Mouse (Mus musculus) yolk sac, embryonic 10.5 days (tissue): Measurements from ENCODE around the gene 1110051M20Rik.
"Not testable (repeated sequence)": the region's sequence is repeated elsewhere in the genome, so short reads cannot be mapped to it uniquely, and the experiment has no call there.

Experiments used
- DNase-seq: peaks from one replicate; pipeline ENCODE4 v3.0.0-alpha.2; 2017; ENCODE audit warnings: low spot score

Gene 1110051M20Rik

DNA sequence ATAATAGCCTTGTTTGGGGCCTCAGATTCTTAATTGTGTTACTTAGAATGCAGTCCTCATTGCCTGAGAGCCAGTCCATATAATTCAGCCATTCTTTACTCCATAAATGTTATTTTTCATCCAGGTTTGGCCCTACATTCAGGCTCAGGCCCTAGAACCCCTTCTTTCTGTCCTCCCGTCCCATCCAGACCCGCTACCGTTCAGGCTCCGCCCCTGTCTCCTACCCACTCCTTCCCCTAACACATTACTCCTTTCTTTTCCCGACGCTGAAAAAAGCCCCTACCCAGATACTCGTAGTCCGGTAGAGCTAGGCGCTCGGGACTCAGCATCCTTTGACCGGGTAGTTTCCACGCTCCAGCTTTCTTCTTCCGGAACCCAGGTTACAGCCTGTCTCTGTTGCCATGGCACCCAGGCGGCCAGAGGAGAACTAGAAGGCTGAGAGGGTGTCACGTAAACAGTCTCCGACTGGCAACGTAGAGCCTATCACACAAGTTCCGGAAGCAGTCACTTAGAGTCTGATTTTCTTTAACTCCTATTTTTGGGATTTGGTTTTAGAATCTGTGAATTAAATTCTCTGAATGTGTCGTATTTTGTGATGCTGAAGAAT is at the start of gene 1110051M20Rik:
TSS of gene 1110051M20Rik (minus strand) at position 419 of the 607 bp plus-strand sequence.
- DNase-seq: peak; percentile 82

DNA sequence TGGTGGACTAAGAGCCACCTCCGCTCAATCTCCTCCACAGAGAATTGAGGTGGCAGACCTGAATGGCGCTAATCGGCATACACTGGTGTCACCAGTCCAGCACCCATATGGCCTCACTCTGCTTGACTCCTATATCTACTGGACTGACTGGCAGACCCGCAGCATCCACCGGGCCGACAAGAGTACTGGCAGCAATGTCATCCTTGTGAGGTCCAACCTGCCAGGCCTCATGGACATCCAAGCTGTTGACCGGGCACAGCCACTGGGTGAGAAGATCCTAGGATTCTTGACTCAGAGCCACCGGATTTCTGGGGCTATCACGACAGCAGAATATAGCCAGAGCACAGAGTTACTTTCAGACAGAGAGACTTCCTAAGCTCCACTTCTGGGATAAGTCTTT is 49.5 kb upstream of the 1110051M20Rik start:
- DNase-seq: no peak

DNA sequence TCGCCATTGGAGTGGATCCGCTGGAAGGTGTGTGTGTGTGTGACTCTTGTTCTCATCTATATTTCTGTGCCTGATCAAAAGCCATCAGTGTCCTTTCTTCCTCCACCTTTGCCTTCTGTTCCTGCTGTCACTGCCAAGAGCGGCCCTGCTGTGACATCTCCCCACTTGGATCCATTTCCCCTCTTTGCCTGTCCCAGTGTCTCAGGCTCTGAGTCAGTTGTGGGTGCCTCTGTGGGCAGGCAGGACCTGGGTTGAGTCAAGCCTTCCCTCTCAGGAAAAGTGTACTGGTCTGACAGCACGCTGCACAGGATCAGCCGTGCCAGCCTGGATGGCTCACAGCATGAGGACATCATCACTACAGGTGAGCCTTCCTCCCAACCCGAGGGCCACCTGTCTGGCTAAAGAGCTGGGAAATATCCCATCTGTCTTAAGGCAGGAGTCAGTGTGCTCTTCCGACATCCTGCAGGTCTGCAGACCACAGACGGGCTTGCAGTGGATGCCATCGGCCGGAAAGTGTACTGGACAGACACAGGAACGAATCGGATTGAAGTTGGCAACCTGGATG is 47.6 kb upstream of the 1110051M20Rik start:
- no peak for DNase-seq

DNA sequence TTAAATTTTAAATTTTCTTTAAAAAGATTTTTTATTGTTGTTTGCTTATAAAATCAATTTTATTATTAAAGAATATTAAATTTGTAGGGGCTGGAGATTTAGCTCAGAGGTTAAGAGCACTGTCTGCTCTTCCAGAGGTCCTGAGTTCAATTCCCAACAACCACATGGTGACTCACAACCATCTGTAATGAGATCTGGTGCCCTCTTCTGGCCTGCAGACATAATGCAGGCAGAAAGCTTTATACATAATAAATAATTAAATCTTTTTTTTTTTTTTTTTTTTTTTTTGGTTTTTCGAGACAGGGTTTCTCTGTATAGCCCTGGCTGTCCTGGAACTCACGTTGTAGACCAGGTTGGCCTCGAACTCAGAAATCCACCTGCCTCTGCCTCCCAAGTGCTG is 42.8 kb upstream of the 1110051M20Rik start:
- DNase-seq: not testable (repeated sequence)

DNA sequence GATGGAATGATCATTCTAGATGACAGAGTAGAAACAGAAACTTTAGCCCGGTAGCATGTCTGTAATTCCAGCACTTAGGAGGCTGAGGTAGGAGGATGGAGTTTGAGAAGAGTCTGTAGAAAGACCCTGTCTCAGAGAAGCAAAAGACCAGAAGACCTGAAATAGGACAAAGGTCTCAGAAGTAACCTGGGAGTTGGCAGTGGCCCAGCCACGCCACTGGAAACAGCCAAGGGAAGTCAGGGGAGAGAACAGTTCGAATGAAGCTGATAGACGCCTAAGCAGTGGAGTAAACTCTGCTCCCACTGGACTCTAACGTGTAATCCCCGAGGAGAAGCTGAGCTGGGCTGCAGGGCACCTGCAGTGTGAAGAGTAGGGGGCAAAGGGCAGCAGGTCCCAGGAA is 40.8 kb upstream of the 1110051M20Rik start:
- DNase-seq: peak; percentile 42

DNA sequence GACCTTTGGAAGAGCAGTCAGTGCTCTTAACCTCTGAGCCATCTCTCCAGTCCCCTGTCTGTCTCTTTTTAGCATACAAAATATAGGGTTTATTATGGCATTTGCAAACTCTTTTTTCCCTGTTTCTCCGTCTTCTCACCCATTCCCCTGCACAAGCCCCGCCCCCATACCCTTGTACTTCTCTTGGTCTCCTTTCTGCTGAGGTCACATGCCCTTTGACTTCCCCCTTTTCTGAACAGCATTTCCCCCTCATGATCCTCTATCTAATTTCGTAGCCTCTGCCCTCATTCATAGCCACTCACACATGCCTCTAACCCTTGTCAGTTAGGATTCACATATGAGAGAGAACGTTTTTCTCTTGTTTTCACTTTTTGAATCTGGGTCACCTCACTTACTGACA is 40.2 kb upstream of the 1110051M20Rik start:
- DNase-seq: no peak

DNA sequence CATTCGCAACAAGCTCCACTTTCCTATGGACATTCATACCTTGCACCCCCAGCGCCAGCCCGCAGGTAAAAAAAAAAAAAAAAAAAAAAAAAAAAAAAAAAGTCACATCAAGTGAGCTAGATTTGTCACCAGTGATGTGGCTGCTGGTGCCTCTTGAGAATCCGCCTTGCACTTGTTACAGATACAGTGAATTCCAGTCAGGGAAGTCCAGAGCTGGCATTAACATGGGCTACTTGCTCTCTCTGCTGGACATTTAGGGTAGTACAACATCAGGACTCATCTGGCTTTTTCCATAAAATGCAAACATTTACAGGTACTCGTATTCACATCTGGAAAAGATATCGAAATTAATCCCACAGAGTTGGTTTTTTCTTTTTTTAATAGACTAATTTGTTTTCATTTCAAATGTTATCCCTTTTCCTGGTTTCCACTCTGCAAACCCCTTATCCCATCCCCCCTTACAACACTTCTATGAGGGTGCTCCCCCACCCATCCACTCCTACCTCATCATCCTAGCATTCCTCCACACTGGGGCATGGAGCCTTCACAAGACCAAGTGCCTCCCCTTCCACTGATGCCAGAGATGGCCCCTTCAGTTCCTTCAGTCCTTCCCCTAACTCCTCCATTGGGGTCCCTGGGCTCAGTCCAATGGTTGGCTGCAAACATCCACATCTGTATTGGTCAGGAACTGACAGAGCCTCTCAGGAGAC is 36.5 kb upstream of the 1110051M20Rik start:
- DNase-seq: peak; percentile 38

DNA sequence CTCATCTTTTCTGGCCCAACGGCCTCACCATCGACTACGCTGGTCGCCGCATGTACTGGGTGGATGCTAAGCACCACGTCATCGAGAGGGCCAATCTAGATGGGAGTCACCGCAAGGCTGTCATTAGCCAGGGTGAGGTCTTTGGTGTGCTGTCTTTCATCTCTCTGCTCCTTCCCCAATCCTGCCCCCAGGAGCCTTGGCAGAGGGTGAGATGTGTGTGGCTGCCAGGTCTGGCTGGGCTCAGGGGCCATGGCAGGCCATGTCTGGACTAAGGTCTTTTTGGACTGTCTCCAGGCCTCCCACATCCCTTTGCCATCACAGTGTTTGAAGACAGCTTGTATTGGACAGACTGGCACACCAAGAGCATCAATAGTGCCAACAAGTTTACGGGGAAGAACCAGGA is 35.9 kb upstream of the 1110051M20Rik start:
- DNase-seq: no peak

DNA sequence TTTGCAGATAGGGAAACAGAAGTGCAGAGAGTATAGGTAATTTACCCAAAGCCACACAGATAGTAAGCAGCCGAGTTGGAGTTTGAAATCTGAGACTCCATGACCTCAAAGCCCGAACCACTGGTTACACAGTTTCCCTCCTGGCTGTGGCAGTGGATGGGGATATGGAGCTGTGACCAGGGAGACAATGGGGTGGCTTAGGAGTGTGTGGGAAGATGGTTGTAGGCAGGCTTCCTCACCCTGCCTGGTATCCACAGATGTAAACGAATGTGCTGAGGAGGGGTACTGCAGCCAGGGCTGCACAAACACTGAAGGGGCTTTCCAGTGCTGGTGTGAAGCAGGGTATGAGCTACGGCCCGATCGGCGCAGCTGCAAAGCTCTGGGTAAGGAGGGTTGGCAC is 32.3 kb upstream of the 1110051M20Rik start:
- no peak for DNase-seq

DNA sequence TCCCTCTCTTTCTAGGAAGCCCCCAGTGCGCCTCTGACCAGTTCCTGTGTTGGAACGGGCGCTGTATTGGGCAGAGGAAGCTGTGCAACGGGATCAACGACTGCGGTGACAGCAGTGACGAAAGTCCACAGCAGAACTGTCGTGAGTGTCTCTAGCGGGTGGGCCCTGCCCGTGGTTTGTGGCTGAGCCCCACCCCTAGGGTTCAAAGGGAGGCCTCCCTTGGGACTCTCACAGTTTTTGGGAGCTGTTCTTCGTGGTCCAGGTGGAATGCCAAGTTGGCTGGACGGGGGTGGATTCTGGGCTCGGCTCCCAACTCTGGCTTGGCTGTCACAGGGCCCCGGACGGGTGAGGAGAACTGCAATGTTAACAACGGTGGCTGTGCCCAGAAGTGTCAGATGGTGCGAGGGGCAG is 31.8 kb upstream of the 1110051M20Rik start:
- no peak for DNase-seq

DNA sequence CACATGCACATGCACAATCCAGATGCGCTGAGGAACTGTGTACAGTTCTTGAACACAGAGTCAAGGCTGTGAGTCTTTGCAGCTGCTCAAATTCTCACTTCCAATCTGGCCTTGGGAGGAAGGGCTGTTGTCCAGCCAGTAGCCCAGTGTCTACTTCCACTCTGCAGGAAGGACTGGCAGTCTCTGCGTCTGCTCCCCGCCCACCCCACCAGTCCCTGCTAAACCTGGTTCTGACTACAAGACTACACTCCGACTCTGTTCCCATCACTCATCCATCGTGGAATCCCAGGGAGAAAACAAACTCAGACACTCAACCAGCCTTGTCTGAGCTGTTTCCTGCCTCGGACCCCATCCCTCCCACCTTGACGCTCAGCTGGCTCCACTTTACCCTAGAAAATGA is 31.3 kb upstream of the 1110051M20Rik start:
- DNase-seq: no peak

DNA sequence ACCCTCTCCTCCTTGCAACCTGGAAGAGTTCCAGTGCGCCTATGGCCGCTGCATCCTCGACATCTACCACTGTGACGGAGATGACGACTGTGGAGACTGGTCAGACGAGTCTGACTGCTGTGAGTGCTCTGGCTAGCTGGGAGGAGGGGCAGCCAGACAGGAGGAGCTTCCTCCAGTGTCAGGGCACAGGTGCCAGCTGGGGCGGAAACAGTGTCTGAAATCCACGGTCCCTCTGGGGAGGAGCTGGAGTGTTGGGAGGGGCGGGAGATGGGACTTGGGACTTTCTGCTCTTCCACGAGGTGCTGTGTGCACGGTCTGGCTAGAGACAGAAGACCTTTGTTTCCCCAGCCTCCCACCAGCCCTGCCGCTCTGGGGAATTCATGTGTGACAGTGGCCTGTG is 29.9 kb upstream of the 1110051M20Rik start:
- DNase-seq: no peak

DNA sequence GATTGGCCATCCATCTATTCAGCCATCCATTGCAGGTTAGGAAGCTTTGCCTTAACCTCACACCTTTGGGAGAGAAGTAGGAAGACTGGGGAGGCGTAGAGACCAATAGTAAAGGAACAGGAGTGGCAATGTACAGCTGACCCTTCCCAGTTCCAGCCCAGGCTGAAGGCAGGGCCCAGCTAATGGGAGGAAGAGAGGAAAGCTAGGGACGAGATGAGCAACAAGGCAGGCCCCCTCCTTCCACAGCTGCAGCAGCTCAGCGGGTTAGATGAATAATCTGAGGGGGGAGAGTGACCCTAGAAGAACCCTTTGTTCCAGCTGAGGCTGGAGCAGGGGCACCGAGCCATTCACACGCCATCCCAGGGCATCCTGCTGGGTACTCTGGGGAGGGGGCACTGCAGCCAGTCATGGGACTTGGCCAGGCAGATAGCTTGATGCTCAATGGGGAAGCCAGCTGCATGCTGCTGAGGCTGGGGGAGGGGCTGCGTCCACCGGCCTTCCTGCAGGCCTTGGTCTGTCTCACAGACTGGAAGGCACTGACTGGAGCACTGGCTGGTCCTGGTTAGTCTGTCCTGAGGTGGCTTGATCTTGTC is 25.6 kb upstream of the 1110051M20Rik start:
- DNase-seq: no peak

DNA sequence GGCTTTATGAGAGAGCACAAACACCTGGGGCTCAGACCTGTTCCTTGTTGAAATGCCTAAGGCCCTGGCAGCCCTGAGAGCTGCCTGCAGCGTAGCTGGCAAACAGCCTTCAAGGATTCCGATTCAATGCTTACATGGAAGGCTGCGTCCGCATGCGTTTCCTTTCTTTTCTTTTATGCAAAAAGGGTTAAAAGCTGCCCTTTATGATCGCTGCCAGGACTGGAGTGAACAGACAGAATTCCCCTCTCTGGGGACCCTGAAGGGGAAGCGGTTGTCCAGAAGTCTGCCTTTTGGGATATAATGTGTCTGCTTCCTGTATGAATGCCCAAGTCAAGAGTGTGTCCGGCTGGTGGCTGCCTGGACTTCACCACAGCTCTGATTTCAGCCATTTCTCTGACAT is 23.1 kb upstream of the 1110051M20Rik start:
- no peak for DNase-seq

DNA sequence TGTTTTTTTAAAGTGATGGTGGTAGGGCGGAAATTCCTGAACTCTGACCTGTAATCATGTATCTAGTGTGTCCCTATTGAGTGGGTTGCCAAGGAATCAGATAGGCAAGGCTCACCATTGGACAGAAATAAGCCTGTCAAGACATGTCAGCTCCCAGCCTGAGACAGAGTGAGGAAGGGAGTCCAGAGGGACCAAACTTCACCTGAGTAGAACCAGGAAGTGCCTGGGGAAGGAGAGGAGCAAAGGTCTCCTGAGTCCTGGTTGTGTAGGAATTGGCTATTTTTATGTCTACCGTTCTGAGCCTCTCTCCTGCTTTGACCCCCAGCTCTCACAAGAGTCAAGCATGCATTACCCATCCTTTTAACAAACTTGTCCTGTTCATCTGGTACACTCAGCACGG is 21.4 kb upstream of the 1110051M20Rik start:
- DNase-seq: peak; percentile 40

DNA sequence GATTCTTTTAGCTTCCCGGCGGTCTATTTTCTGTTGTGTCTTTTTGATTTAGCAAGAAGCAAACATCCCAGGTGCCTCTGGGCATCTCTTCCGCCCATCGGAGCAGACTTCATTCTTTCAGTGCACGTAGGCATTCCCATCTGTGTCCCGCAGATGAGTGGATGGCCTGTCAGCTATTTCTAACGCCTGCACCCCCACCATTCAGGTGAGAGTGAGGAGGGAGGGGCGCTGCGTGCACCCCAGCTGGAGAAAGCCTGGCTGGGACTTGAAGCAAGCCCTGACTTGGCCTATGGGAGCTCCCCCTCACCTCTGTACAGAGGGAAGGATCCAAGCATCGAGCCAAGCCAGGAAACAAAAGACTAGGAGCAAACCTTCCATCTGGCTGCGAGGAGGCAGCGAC is 18.2 kb upstream of the 1110051M20Rik start:
- no peak for DNase-seq

DNA sequence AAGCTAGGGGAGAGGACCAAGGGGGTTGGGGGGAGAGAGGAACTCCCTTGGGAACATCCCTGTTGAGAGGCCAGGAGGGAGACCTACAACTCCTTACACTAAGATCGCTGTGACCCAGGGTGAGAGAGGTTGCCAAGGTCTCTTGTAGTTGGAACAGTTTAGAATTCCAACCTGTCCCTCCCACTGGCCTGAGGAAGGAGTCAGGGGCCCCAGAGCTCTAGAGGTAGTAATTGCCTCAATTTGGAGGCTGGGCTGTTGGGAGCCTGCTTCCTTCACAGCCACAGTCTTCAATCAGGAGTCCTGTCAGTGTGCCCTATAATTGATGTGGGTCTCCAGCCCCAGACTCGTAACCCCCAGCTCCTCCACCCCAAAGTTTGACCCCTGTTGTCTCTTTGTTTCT is 17.7 kb upstream of the 1110051M20Rik start:
- DNase-seq: no peak

DNA sequence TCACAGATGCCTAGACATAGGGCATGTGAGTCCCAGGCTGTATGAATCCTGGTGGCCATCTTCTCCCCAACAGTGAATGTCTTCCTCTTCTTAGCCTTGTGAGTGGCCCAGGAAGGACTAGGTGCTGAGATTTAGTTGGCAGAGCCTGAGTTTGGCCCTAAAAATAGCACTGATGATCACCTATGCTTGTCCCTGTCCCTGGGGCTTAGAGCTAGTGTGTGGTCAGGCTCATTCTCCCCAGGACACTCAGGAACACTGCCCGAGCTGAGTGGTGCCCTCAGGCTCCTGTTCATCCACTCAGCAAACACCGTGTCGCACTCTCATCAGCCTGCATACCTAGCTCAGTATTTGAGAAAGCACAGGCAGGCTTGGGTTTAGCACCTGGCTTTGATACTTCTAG is 16.8 kb upstream of the 1110051M20Rik start:
- DNase-seq: no peak

DNA sequence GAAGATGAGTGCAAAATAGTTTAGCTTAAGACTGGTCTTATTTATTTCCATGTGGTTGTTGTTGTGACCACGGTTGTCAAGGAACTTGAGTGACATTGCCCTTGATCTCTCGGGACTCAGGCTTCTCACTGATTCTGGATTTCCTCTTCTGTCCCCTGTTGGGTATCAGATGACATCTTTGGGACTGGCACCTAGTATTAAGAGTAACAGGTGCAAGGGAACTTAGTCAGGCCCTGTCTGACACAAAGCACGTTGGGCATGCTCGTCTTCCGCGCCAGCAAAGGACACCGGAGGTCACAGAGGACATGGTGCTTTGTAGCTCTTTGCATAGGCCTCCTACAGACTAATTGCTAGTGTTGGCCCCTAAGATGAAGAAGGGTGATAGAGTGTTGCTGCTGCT is 16.3 kb upstream of the 1110051M20Rik start:
- DNase-seq: no peak

DNA sequence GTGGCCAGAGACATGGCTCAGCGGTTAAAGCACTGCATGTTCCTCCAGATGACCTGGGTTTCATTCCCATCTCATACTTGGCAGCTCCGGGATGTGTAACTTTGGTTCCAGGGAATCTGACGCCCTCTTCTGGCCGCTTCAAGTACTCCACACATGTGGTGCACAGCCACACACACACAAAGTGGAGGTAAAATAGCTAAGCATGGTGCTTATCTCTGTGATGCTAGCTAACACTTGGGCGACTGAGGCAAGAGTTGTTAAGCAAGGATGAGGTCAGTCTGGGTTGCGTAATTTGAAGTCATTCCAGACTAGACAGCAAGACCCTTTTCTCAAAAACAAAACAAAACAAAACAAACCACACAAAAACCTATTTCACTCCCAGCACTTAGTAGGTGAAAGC is 15.6 kb upstream of the 1110051M20Rik start:
- DNase-seq: no peak

DNA sequence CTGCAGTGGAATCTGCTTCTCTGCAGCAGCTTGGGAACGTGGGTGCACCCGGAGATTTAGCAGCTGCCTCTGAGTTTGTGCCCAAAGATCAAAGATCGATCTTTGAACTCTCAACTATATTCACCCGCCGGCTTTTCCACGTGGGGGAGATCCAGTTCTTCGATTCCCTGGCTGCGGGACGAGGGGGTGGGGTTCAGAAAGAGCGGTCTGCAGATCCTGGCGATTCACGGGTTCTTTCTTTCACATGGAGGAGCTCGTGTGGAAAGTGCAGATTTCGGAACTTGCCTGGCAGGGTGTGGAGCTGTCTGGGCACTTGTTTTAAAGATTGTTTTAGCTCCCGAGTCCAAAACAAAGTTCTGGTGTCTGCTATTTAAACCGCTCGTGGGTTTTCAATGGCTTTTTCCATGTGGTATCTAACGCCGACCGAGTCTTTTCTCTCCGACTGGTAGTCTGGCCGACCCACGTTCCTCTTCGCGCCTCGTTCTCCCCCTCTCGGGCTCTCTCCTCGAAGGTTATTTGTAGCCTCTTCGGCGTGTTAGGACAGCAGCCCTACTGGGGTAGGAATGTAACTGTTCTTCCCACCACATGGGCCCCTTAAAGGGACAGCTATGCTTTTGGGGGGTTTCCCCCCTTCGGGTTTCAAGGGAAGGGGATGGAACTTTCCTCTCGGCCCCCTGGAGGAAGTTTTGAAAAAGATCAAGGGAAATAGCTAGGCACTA is 14.3 kb upstream of the 1110051M20Rik start:
- peak; percentile 63 for DNase-seq

DNA sequence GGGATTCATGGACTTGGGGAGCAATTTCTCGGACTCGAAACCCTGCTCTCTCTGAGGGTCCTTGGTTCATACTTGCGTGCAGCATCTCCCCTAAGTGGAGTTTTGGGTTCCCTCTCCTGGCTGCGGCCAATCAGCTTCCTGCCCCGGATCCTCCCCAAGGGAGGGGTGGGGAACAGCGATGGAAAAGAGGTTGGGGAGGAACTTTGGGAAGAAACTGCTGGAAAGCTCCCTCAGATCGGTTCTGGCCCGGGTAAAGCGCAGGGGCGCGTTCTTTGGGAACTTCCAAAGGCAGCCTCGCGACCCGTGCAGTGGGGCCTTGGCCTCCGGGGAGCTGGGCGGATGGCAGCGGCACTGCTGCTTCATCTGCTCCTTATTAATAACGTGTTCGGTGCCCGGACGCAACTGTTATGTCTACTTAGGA is 13.8 kb upstream of the 1110051M20Rik start:
- peak; percentile 51 for DNase-seq
